Mouse (Mus musculus): ENCODE data around the gene Rbbp8nl.

- TF ChIP-seq GATA1 (IDR thresholded peaks at IDR 0.05; ENCODE audit: low read length) (no peak), TAL1 (IDR thresholded peaks at IDR 0.05; ENCODE audit: low read length) (no peak)
Observed at GRCm38 (mm10) chr2:180317591-180317990, 27.9 kb upstream of the Rbbp8nl start.
